Mouse (Mus musculus) bone marrow, adult 2 months (tissue): ENCODE data around the gene Smpdl3b. TPM values are rescaled to one million over a fixed set of nuclear protein-coding genes. Genes with fewer than 3 reads are reported as not detected.
A peak's percentile ranks its signal among the peaks of the same experiment; 100 is the strongest.
"Not testable (repeated sequence)": the region's sequence is repeated elsewhere in the genome, so short reads cannot be mapped to it uniquely, and the experiment has no call there.

ENCODE experiments used
- H3K27ac ChIP-seq: fragments of 200-500 bp; 2 replicates; pipeline ENCODE4 v1.5.1; 2012; ENCODE audit warnings: low read depth, mild to moderate bottlenecking, control low read depth, inconsistent platforms, low read length; ENCODE audit not compliant: control insufficient read depth, poor library complexity, insufficient read depth
- H3K4me1 ChIP-seq: fragments of 200-500 bp; 2 replicates; pipeline ENCODE4 v1.6.1; 2011; ENCODE audit warnings: low read length; ENCODE audit not compliant: control insufficient read depth, insufficient read depth
- H3K4me3 ChIP-seq: fragments of 200-500 bp; replicated peaks from 2 replicates; pipeline ENCODE3; 2011; ENCODE audit warnings: mild to moderate bottlenecking, low read depth, low read length, control low read depth; ENCODE audit not compliant: control insufficient read depth
- CTCF ChIP-seq: fragments of 200-500 bp; IDR thresholded peaks from 2 replicates; pipeline ENCODE4 v1.5.1; 2011; ENCODE audit warnings: low read length, control low read depth; ENCODE audit not compliant: control insufficient read depth, insufficient read depth
- POLR2A ChIP-seq: fragments of 200-500 bp; IDR thresholded peaks from 2 replicates; pipeline ENCODE4 v1.6.1; 2011; ENCODE audit warnings: low read depth, mild to moderate bottlenecking, control low read depth, low read length, borderline replicate concordance; ENCODE audit not compliant: control insufficient read depth
- WGBS: fragments of 180-500 bp; shearing (Covaris S2); methylation state at CpG from one replicate; pipeline ENCODE4 v1.1.7; 2018; 5-methylcytosine and 5-hydroxymethylcytosine counted together
- polyA plus RNA-seq: library from polyadenylated mRNA; stranded (reverse); fragments of >200 nt; gene quantifications from 2 replicates; pipeline ENCODE4 v1.2.4, GENCODE M21; 2011; ENCODE audit warnings: low replicate concordance; ENCODE audit not compliant: missing spikeins, insufficient read depth, insufficient read length

The Smpdl3b gene
- polyA plus RNA-seq, 1 experiment, result 1.7 TPM

GRCm38 (mm10) chr4:132749258-132749982, 7.6 kb downstream of the Smpdl3b start:
- H3K4me3 ChIP-seq, result no peak overlapping the region
- TF ChIP-seq CTCF (no peak), POLR2A (no peak)
- H3K4me1 ChIP-seq, result peaks cover 5% of the 10 kb centered on the region; the same call in 1 of the 2 replicates
- 78% methylated on average over 6 of the region's 6 CpGs for WGBS
- peak overlapping the region; percentile 59; the same call in 1 of the 2 replicates for H3K27ac ChIP-seq

DNA sequence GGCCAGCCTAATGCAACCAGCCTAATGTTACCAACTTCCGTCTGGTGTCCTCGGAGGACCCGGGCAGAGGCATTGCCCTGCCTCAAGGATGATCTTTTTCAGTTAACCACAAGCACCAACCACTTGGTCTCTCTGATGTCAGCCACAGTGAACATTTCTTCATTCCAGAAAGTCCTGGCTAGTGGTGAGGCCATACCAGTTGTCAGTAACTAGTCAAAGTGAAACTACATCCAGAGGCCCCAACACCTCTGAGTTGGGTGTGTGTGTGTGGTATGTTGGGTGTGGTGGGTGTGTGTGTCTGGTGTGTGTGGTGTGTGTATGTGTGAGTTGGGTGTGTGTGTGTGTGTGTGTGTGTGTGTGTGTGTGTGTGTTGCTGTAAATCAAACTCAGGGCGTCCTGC, 8.3 kb downstream of the Smpdl3b start:
- Histone ChIP-seq H3K4me1 (peaks cover 5% of the 10 kb centered on the region; the same call in 1 of the 2 replicates), H3K27ac (peak overlapping the region; percentile 59; the same call in 1 of the 2 replicates), H3K4me3 (no peak overlapping the region)
- WGBS, result 49% methylated on average over 4 of the region's 4 CpGs
- no peak for TF ChIP-seq POLR2A
- TF ChIP-seq CTCF, result no peak

- Histone ChIP-seq H3K4me1 (peaks cover 5% of the 10 kb centered on the region; the same call in 1 of the 2 replicates), H3K4me3 (peak overlapping the region; percentile 61), H3K27ac (peak overlapping the region; percentile 71)
- TF ChIP-seq CTCF, result no peak
- no peak for TF ChIP-seq POLR2A
- WGBS, result 9% methylated on average over 9 of the region's 9 CpGs
Measured at GRCm38 (mm10) chr4:132747664-132748259, 9.3 kb downstream of the Smpdl3b start.

- Histone ChIP-seq H3K4me1 (peaks cover 5% of the 10 kb centered on the region; the same call in 1 of the 2 replicates), H3K27ac (peak overlapping the region; percentile 38; the same call in 1 of the 2 replicates), H3K4me3 (no peak overlapping the region)
- 53% methylated on average over 9 of the region's 9 CpGs for WGBS
- no peak for TF ChIP-seq POLR2A
- no peak for TF ChIP-seq CTCF
Measured at GRCm38 (mm10) chr4:132746911-132747517, 10.0 kb downstream of the Smpdl3b start.

DNA sequence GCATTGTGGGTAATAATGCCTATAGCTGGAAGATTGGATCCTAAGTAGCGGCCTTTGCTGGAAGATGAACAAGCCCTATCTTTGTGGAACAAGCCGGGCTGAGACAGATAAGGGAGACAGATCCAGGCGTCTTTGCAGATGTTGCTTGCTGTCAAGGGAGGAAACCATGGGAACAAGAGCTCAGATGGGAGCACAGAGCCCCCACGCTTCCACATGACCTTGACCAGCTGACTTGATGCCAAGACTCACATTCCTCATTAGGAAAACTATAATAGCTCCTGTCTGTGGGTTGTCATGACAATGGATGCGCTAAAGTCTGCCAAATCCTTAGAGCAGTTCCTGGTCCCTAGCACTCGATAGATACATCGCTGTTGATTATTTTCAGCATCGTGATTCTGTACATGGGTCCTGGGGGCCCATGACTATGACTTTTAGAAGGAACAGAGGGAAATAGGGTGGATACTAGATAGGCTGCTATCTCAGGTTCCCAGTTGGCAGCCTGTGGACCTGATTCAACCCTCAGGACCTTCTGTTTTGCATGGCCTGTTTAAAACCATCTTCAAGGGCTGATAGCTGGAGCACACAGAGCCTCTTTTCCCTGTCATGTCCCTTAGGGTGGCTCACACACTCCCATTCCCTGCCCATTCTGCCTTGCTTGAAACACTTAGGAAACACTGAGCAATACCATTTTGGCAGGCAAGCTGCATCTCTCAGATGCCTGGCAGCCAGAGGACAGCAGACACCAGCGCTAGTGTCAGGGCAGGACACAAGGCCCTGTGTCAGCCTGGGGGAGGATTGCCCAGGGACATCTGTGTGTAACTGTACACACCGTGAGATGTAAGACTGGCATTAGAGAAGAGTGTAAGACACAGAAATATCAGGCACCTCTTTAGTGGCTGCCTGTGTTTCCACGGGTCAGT, 12.8 kb downstream of the Smpdl3b start:
- TF ChIP-seq POLR2A (no peak), CTCF (no peak)
- Histone ChIP-seq H3K4me1 (peaks cover 5% of the 10 kb centered on the region; the same call in 1 of the 2 replicates), H3K4me3 (no peak overlapping the region), H3K27ac (no peak overlapping the region)
- 75% methylated on average over 11 of the region's 11 CpGs for WGBS

DNA sequence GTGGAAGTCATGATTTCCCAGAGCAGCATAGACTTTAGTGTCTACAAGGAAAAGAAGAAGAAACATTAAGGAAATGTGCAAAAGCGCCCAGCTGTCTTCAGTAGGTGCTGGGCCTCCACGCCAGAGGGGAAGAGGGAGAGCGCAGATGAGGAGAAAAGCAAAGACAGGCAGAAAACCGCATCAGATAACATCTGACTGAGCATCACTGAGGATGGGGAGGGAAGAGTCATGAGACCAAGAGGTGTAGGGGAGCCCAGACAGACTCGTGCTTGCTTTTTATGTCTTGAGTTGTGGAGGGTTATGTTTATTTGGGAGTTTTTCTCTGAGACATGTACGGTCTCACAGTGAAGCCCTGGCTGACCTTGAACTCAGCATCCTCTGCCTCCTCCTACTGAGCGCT, 15.6 kb downstream of the Smpdl3b start:
- H3K4me1 ChIP-seq, result no peaks in the 10 kb centered on the region
- H3K27ac ChIP-seq, result no peak overlapping the region
- no peak overlapping the region for H3K4me3 ChIP-seq
- WGBS, result 83% methylated on average over 7 of the region's 7 CpGs
- TF ChIP-seq CTCF (no peak), POLR2A (no peak)

GRCm38 (mm10) chr4:132737154-132737553, 19.9 kb downstream of the Smpdl3b start:
- not testable (repeated sequence) for H3K27ac ChIP-seq, H3K4me3 ChIP-seq, H3K4me1 ChIP-seq
- 76% methylated on average over 9 of the region's 9 CpGs for WGBS
